Mouse (Mus musculus): Measurements from ENCODE around the gene Smyd3.
"Not testable (repeated sequence)": the region's sequence is repeated elsewhere in the genome, so short reads cannot be mapped to it uniquely, and the experiment has no call there.

DNA sequence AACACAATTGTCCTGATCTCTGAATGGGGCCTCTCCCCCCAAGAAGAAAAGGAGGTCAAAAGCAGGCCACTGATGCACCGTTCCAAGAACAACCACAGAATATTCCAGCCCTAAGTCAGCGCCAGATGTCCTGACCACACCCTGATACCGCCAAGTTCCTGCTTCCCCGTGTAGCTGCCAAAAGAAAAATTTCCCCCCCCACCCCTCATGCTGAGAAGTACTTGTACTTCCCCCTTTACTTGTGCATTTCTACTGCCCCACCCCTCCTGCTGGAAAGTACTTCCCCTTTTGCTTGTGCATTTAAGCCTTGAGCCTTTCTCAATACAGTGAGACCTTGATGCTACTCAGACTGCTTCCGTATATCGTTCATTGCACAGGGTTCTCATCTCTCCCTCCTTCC is 227.7 kb downstream of the Smyd3 start:
- TF ChIP-seq CTCF (IDR thresholded peaks at IDR 0.05); EP300 (IDR thresholded peaks at IDR 0.05; ENCODE audit: insufficient read depth, low read depth, low read length): not testable (repeated sequence)
